Mouse (Mus musculus): ENCODE measurements at regions not wholly inside any gene's neighbourhood (a gene's known extent, or its start where the extent isn't known, plus 50 kb on each side); places are given as distances from the start of the nearest gene placed in this dataset.

DNA sequence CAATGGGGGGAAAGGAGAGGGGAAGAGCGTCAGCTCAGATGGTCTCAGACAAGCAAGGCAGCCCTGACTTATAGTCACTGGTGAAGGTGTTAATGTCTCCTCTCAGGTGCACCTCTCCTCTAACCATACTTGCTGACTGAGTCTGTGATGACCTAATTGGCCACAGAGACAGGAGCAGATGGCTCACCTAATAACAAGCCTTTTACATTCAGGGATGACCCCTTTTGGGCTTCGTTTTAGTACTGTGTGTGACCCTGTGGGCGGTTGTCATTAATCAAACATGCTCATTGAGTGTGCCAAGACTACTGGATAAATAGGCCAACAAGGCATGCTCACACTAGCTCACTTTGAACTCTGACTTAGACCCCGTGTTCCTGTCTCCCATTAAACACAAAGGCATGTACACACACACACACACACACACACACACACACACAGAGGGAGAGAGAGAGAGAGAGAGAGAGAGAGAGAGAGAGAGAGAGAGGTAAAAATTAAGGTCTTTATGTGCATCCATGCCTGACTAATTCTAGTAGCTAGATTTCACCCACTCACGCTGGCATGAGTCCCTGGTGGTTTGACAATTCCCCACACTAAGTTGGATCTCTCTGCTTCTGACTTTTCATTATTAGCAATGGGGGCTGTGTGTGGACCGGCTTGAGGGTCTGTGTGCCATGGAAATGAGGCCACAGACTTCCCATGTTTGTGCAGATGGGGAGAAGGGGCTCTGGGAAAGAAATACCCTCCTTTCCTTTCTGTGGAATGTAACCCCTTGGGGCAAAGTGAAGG lies 332.1 kb downstream of the 1500009L16Rik start:
- Histone ChIP-seq H3K36me3 (ENCODE audit: control insufficient read depth, insufficient read depth, low read length) (no peaks in the 10 kb centered on the region), H3K27ac (ENCODE audit: low read depth) (no peak overlapping the region), H3K9me3 (ENCODE audit: control insufficient read depth, low read length) (no peaks in the 10 kb centered on the region), H3K9ac (ENCODE audit: low read length) (no peak overlapping the region), H3K4me2 (ENCODE audit: low read length) (no peak overlapping the region), H3K4me1 (replicated peaks; ENCODE audit: control insufficient read depth, insufficient read depth, low read length) (0 out of 2 replicates have a peak, but pooled peaks cover 4% of the 10 kb centered on the region), H3K4me3 (ENCODE audit: low read depth, low read length) (no peak overlapping the region), H3K27me3 (replicated peaks; ENCODE audit: control insufficient read depth, insufficient read depth, low read length) (no peaks in the 10 kb centered on the region)
- no peak for DNase-seq (ENCODE audit: low spot score)
- WGBS = 64% methylated on average over 6 of the region's 6 CpGs
- ATAC-seq (replicated peaks; ENCODE audit: low FRiP score, low TSS enrichment, low read depth) = no peak

GRCm38 (mm10) chr10:84055402-84056167 lies 332.9 kb downstream of the 1500009L16Rik start:
- ATAC-seq (replicated peaks; ENCODE audit: low FRiP score, low TSS enrichment, low read depth) (no peak), DNase-seq (ENCODE audit: low spot score) (no peak)
- Histone ChIP-seq H3K36me3 (ENCODE audit: control insufficient read depth, insufficient read depth, low read length) (no peaks in the 10 kb centered on the region), H3K4me1 (replicated peaks; ENCODE audit: control insufficient read depth, insufficient read depth, low read length) (peaks cover 9% of the 10 kb centered on the region), H3K4me2 (ENCODE audit: low read length) (no peak overlapping the region), H3K9ac (ENCODE audit: low read length) (no peak overlapping the region), H3K4me3 (ENCODE audit: low read depth, low read length) (no peak overlapping the region), H3K27me3 (replicated peaks; ENCODE audit: control insufficient read depth, insufficient read depth, low read length) (no peaks in the 10 kb centered on the region), H3K9me3 (ENCODE audit: control insufficient read depth, low read length) (no peaks in the 10 kb centered on the region), H3K27ac (ENCODE audit: low read depth) (no peak overlapping the region)
- 48% methylated on average over 10 of the region's 10 CpGs for WGBS

DNA sequence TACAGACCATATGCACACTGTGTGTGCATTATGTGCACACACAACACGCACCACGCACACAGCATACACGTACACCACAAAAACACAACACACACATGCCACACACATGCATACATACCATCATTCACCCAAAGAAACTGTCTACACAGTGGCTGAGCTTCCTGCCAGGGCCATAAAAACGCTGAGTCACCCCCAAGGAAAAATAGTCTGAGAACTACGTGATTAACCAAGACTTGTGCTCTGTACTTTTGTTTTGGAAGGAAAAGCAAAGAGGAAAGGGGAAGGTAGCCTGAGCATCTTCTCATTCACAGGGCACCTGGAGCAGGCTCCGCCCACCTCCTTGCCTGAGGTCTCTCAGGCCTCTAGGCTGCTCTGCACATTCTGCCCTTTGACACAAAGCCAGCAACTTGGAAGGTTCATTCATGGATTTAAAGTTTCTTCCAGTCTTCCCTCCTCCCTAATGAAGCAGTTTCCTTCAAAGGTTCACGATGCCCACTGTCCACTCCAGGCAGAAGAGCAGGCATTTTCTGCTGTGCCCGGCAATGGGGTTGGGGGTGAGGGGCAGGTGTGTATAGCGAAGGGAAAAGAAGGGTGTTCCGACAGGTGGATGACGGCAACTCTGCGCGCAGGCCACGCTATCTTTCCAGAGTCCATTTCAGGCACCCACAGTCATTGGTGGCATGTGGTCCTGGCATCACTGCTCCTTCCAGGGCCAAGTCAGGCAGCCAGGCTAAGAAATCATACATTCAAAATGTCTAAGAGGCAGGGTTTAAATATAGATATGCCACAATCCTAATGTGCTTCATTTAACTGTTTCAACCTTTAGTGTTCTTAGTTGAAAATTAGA lies 333.9 kb downstream of the 1500009L16Rik start:
- peaks cover 10% of the 10 kb centered on the region for H3K4me1 ChIP-seq (replicated peaks; ENCODE audit: control insufficient read depth, insufficient read depth, low read length)
- 79% methylated on average over 14 of the region's 14 CpGs for WGBS
- no peaks in the 10 kb centered on the region for H3K27me3 ChIP-seq (replicated peaks; ENCODE audit: control insufficient read depth, insufficient read depth, low read length)
- no peak overlapping the region for H3K27ac ChIP-seq (ENCODE audit: low read depth)
- no peak for DNase-seq (ENCODE audit: low spot score)
- ATAC-seq (replicated peaks; ENCODE audit: low FRiP score, low TSS enrichment, low read depth) = peak; percentile 32; the same call in 1 of the 2 replicates
- H3K4me2 ChIP-seq (ENCODE audit: low read length) = no peak overlapping the region
- H3K9ac ChIP-seq (ENCODE audit: low read length) = no peak overlapping the region
- H3K4me3 ChIP-seq (ENCODE audit: low read depth, low read length) = no peak overlapping the region
- H3K36me3 ChIP-seq (ENCODE audit: control insufficient read depth, insufficient read depth, low read length) = no peaks in the 10 kb centered on the region
- H3K9me3 ChIP-seq (ENCODE audit: control insufficient read depth, low read length) = no peaks in the 10 kb centered on the region

DNA sequence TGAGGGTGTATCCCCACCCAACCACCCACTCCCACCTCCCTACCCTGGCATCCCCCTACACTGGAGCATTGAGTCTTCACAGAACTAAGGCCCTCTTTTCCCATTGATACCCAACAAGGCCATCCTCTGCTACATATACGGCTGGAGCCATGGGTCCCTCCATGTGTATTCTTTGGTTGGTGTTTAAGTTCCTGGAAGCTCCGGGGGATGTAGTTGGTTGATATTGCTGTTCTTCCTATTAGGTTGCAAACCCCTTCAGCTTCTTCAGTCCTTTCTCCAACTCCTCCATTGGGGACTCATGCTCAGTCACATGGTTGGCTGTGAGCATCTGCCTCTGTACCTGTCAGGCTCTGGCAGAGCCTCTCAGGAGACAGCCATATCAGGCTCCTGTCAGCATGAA lies 335.6 kb downstream of the 1500009L16Rik start:
- ATAC-seq (replicated peaks; ENCODE audit: low FRiP score, low TSS enrichment, low read depth) = no peak
- no peak overlapping the region for H3K4me2 ChIP-seq (ENCODE audit: low read length)
- no peaks in the 10 kb centered on the region for H3K36me3 ChIP-seq (ENCODE audit: control insufficient read depth, insufficient read depth, low read length)
- 97% methylated on average over 2 of the region's 2 CpGs for WGBS
- H3K27me3 ChIP-seq (replicated peaks; ENCODE audit: control insufficient read depth, insufficient read depth, low read length) = no peaks in the 10 kb centered on the region
- H3K4me1 ChIP-seq (replicated peaks; ENCODE audit: control insufficient read depth, insufficient read depth, low read length) = peaks cover 10% of the 10 kb centered on the region
- H3K27ac ChIP-seq (ENCODE audit: low read depth) = no peak overlapping the region
- H3K9me3 ChIP-seq (ENCODE audit: control insufficient read depth, low read length) = no peaks in the 10 kb centered on the region
- no peak overlapping the region for H3K9ac ChIP-seq (ENCODE audit: low read length)
- DNase-seq (ENCODE audit: low spot score) = no peak
- no peak overlapping the region for H3K4me3 ChIP-seq (ENCODE audit: low read depth, low read length)

GRCm38 (mm10) chr10:84059646-84060491 lies 337.2 kb downstream of the 1500009L16Rik start:
- DNase-seq (ENCODE audit: low spot score) (no peak), ATAC-seq (replicated peaks; ENCODE audit: low FRiP score, low TSS enrichment, low read depth) (no peak)
- Histone ChIP-seq H3K27me3 (replicated peaks; ENCODE audit: control insufficient read depth, insufficient read depth, low read length) (no peaks in the 10 kb centered on the region), H3K4me3 (ENCODE audit: low read depth, low read length) (no peak overlapping the region), H3K9me3 (ENCODE audit: control insufficient read depth, low read length) (no peaks in the 10 kb centered on the region), H3K4me2 (ENCODE audit: low read length) (no peak overlapping the region), H3K9ac (ENCODE audit: low read length) (no peak overlapping the region), H3K4me1 (replicated peaks; ENCODE audit: control insufficient read depth, insufficient read depth, low read length) (peaks cover 10% of the 10 kb centered on the region), H3K27ac (ENCODE audit: low read depth) (no peak overlapping the region), H3K36me3 (ENCODE audit: control insufficient read depth, insufficient read depth, low read length) (no peaks in the 10 kb centered on the region)
- WGBS = 82% methylated on average over 9 of the region's 9 CpGs

GRCm38 (mm10) chr10:84060492-84061218 lies 338.0 kb downstream of the 1500009L16Rik start:
- no peak overlapping the region for H3K9ac ChIP-seq (ENCODE audit: low read length)
- H3K4me3 ChIP-seq (ENCODE audit: low read depth, low read length) = no peak overlapping the region
- DNase-seq (ENCODE audit: low spot score) (no peak), ATAC-seq (replicated peaks; ENCODE audit: low FRiP score, low TSS enrichment, low read depth) (no peak)
- H3K9me3 ChIP-seq (ENCODE audit: control insufficient read depth, low read length) = no peaks in the 10 kb centered on the region
- H3K27me3 ChIP-seq (replicated peaks; ENCODE audit: control insufficient read depth, insufficient read depth, low read length) = no peaks in the 10 kb centered on the region
- peaks cover 5% of the 10 kb centered on the region for H3K4me1 ChIP-seq (replicated peaks; ENCODE audit: control insufficient read depth, insufficient read depth, low read length)
- WGBS = 27% methylated on average over 7 of the region's 7 CpGs
- no peaks in the 10 kb centered on the region for H3K36me3 ChIP-seq (ENCODE audit: control insufficient read depth, insufficient read depth, low read length)
- H3K4me2 ChIP-seq (ENCODE audit: low read length) = 0 out of 2 replicates have a peak overlapping the region, but pooled peaks have one; percentile 8
- H3K27ac ChIP-seq (ENCODE audit: low read depth) = no peak overlapping the region

DNA sequence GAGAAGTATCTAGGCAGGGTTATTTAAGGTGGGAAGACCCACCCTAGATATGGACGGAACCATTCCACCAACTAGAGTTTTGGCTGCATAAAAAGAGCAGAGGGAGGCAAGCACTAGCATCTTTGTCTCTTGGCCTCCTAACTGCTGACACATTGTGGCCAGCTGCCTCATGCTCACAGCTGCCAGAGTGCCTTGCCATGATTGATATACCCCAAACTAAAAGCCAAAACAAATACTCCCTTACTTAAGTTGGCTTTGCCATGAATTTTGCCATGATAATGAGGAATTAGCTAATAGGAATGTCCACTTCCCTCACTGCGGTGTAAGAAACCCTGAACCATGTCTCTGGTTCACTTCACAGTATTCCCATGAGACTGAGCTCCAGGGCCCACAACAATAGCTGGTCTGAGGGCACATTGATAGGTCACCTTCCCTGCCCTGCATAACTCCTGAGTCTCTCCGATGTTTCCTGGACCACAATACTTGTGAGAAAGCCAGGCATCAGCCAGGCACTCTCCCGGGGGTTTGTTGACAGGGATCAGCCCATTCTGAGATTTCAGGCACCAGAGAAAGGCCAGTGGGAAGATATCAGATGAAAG lies 344.5 kb downstream of the 1500009L16Rik start:
- WGBS = 59% methylated on average over 4 of the region's 4 CpGs
- Histone ChIP-seq H3K4me1 (replicated peaks; ENCODE audit: control insufficient read depth, insufficient read depth, low read length) (no peaks in the 10 kb centered on the region), H3K36me3 (ENCODE audit: control insufficient read depth, insufficient read depth, low read length) (no peaks in the 10 kb centered on the region), H3K9me3 (ENCODE audit: control insufficient read depth, low read length) (no peaks in the 10 kb centered on the region), H3K9ac (ENCODE audit: low read length) (no peak overlapping the region), H3K27me3 (replicated peaks; ENCODE audit: control insufficient read depth, insufficient read depth, low read length) (no peaks in the 10 kb centered on the region), H3K4me3 (ENCODE audit: low read depth, low read length) (no peak overlapping the region), H3K4me2 (ENCODE audit: low read length) (no peak overlapping the region), H3K27ac (ENCODE audit: low read depth) (no peak overlapping the region)
- ATAC-seq (replicated peaks; ENCODE audit: low FRiP score, low TSS enrichment, low read depth) (no peak), DNase-seq (ENCODE audit: low spot score) (no peak)

All from intestine, embryonic 14.5 days (tissue).